In the genomic region with DNA sequence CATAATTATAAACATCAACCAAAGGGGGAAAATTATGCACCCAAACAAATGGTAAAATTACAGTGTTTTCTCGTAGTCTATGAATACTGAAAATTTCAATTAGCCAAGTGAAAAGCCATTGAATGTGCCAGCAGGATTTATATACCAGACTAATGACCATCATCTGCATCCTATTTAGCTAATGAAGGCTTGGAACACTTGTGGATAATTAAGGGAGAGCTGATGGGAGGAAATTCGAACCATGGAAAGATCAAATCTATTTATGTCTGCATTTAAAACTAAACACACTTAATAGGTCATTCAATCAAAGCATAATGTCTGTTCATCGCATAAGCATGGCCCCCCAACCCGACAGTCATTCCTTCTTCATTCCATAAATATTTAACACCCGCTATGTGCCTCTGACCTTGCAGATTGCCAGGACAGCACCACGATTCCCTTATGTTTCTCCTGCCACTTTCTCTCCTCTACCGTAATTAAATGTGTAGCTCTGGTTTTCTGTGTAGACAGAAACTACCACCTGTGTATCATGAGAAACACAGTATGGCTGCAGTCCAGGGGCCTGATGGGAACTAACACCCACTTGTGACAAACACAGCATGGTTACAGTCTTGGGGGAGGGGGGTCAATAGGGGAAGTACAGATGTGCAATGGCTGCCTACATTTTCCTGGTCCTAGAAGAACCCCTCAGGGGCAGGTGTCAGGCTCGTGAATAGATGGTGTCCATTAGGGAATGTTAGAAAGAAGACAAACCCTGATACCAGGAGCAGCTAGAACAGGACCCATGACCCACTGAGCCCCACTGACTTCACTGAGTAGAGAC, we compare ENCODE assay signal across 21 mouse cellular contexts.
DNase-seq lines count a peak whose midpoint lies in the region; ATAC-seq and TF ChIP-seq lines count a peak whose summit lies in the region.
"Had no signal": no experiment of that assay in that cellular context is flagged by ENCODE, and none has a peak within 500 bp of the region (broad histone marks: within the 10 kb centered on the region; RNA-seq: fewer than 3 reads in every experiment).

No protein-coding gene starts in this region.

- no peak overlapping the region for H3K9ac ChIP-seq in hindbrain, embryonic 13.5 days
- no peak overlapping the region for H3K9ac ChIP-seq in hindbrain, embryonic 11.5 days (ENCODE audit: low read depth, low read length)
- H3K9ac ChIP-seq in forebrain, postnatal 0 days, result no peak overlapping the region
- H3K9ac ChIP-seq in neural tube, embryonic 13.5 days, result no peak overlapping the region
- H3K9ac ChIP-seq: limb, embryonic 13.5 days; liver, embryonic 15.5 days; stomach, embryonic 15.5 days had no signal

- H3K27ac ChIP-seq in hindbrain, embryonic 13.5 days, result peak overlapping the region; percentile 30; the same call in 1 of the 2 replicates
- no peak overlapping the region for H3K27ac ChIP-seq in hindbrain, embryonic 11.5 days (ENCODE audit: low read depth, low read length)
- 0 out of 2 replicates have a peak overlapping the region, but pooled peaks have one; percentile 19 for H3K27ac ChIP-seq in embryonic facial prominence, embryonic 10.5 days (replicated peaks)
- no peak overlapping the region for H3K27ac ChIP-seq in forebrain, postnatal 0 days (ENCODE audit: low read depth, low read length)
- H3K27ac ChIP-seq in neural tube, embryonic 13.5 days (replicated peaks), result peak overlapping the region; percentile 67
- H3K27ac ChIP-seq: left cerebral cortex, adult 2 months; limb, embryonic 13.5 days; liver, embryonic 15.5 days; stomach, embryonic 15.5 days had no signal

- TF ChIP-seq CTCF in forebrain, postnatal 0 days (IDR thresholded peaks at IDR 0.05; ENCODE audit: low read depth), result no peak

- H3K9me3 ChIP-seq in hindbrain, embryonic 13.5 days, result no peaks in the 10 kb centered on the region
- H3K9me3 ChIP-seq in hindbrain, embryonic 11.5 days (ENCODE audit: control insufficient read depth, low read length), result no peaks in the 10 kb centered on the region
- H3K9me3 ChIP-seq in embryonic facial prominence, embryonic 10.5 days, result no peaks in the 10 kb centered on the region
- H3K9me3 ChIP-seq in forebrain, postnatal 0 days (ENCODE audit: low read length), result no peaks in the 10 kb centered on the region
- no peaks in the 10 kb centered on the region for H3K9me3 ChIP-seq in neural tube, embryonic 13.5 days
- H3K9me3 ChIP-seq: limb, embryonic 13.5 days; liver, embryonic 15.5 days; stomach, embryonic 15.5 days had no signal

- H3K4me3 ChIP-seq in hindbrain, embryonic 13.5 days, result no peak overlapping the region
- H3K4me3 ChIP-seq in hindbrain, embryonic 11.5 days (ENCODE audit: low read depth, low read length), result no peak overlapping the region
- no peak overlapping the region for H3K4me3 ChIP-seq in embryonic facial prominence, embryonic 10.5 days
- no peak overlapping the region for H3K4me3 ChIP-seq in forebrain, postnatal 0 days (ENCODE audit: low read depth, low read length)
- H3K4me3 ChIP-seq in neural tube, embryonic 13.5 days, result no peak overlapping the region
- H3K4me3 ChIP-seq: left cerebral cortex, adult 2 months; limb, embryonic 13.5 days; liver, embryonic 15.5 days; stomach, embryonic 15.5 days had no signal

- 51% methylated on average over 8 of the region's 8 CpGs for WGBS in hindbrain, embryonic 13.5 days
- 72% methylated on average over 8 of the region's 8 CpGs for WGBS in hindbrain, embryonic 11.5 days
- whole genome bisulfite sequencing in embryonic facial prominence, embryonic 10.5 days, result 47% methylated on average over 8 of the region's 8 CpGs
- 21% methylated on average over 8 of the region's 8 CpGs for WGBS in forebrain, postnatal 0 days
- WGBS in neural tube, embryonic 13.5 days, result 37% methylated on average over 8 of the region's 8 CpGs

- peaks cover 18% of the 10 kb centered on the region for H3K27me3 ChIP-seq in hindbrain, embryonic 13.5 days
- H3K27me3 ChIP-seq in hindbrain, embryonic 11.5 days (ENCODE audit: control insufficient read depth, insufficient read depth, low read length), result peaks cover 7% of the 10 kb centered on the region; the same call in 1 of the 2 replicates
- H3K27me3 ChIP-seq in embryonic facial prominence, embryonic 10.5 days (replicated peaks; ENCODE audit: low read depth, poor library complexity, severe bottlenecking), result peaks cover 5% of the 10 kb centered on the region; the same call in 1 of the 2 replicates
- no peaks in the 10 kb centered on the region; the same call in 1 of the 2 replicates for H3K27me3 ChIP-seq in forebrain, postnatal 0 days (ENCODE audit: insufficient read depth, low read length)
- H3K27me3 ChIP-seq in neural tube, embryonic 13.5 days, result no peaks in the 10 kb centered on the region
- H3K27me3 ChIP-seq: limb, embryonic 13.5 days; liver, embryonic 15.5 days; stomach, embryonic 15.5 days had no signal

- ATAC-seq in hindbrain, embryonic 13.5 days (ENCODE audit: low FRiP score), result peak; percentile 52; the same call in 1 of the 2 replicates
- ATAC-seq in hindbrain, embryonic 11.5 days (ENCODE audit: low FRiP score), result no peak
- peak; percentile 34; the same call in 1 of the 2 replicates for ATAC-seq in forebrain, postnatal 0 days
- no peak for ATAC-seq in neural tube, embryonic 13.5 days (ENCODE audit: low read depth)
- ATAC-seq: lung, postnatal 0 days had no signal

- no peaks in the 10 kb centered on the region for H3K36me3 ChIP-seq in hindbrain, embryonic 13.5 days
- H3K36me3 ChIP-seq in hindbrain, embryonic 11.5 days (ENCODE audit: control insufficient read depth, insufficient read depth, low read length), result no peaks in the 10 kb centered on the region
- H3K36me3 ChIP-seq in embryonic facial prominence, embryonic 10.5 days (replicated peaks), result no peaks in the 10 kb centered on the region
- H3K36me3 ChIP-seq in forebrain, postnatal 0 days (ENCODE audit: insufficient read depth), result no peaks in the 10 kb centered on the region
- no peaks in the 10 kb centered on the region for H3K36me3 ChIP-seq in neural tube, embryonic 13.5 days
- H3K36me3 ChIP-seq: limb, embryonic 13.5 days; liver, embryonic 15.5 days; stomach, embryonic 15.5 days had no signal

- no peak for DNase-seq in hindbrain, embryonic 11.5 days (ENCODE audit: low spot score)
- DNase-seq in embryonic facial prominence, embryonic 10.5 days (ENCODE audit: low spot score), result no peak
- DNase-seq in forebrain, postnatal 0 days, result no peak
- no peak for DNase-seq in lung, adult 18-20 months
- DNase-seq in natural killer cell, adult 2 months (ENCODE audit: low spot score in 2 of 2), result no peak
- DNase-seq: adrenal gland, adult 2 months; cerebellum, adult 9-10 months; gastrocnemius, postnatal 10 days; heart, adult 18-20 months; kidney, adult 8-10 months; kidney, postnatal 36 days; right cerebral cortex, postnatal 14 days; thymus, adult 18-20 months had no signal

- H3K4me2 ChIP-seq in hindbrain, embryonic 13.5 days, result no peak overlapping the region
- no peak overlapping the region for H3K4me2 ChIP-seq in hindbrain, embryonic 11.5 days (replicated peaks; ENCODE audit: low read depth, low read length)
- no peak overlapping the region for H3K4me2 ChIP-seq in forebrain, postnatal 0 days (ENCODE audit: low read depth)
- no peak overlapping the region for H3K4me2 ChIP-seq in neural tube, embryonic 13.5 days
- H3K4me2 ChIP-seq: limb, embryonic 13.5 days; liver, embryonic 15.5 days; midbrain, embryonic 11.5 days; stomach, embryonic 15.5 days had no signal

- H3K4me1 ChIP-seq in hindbrain, embryonic 13.5 days (replicated peaks), result peaks cover 18% of the 10 kb centered on the region
- H3K4me1 ChIP-seq in hindbrain, embryonic 11.5 days (replicated peaks; ENCODE audit: control insufficient read depth, insufficient read depth, low read length), result no peaks in the 10 kb centered on the region
- H3K4me1 ChIP-seq in embryonic facial prominence, embryonic 10.5 days, result peaks cover 54% of the 10 kb centered on the region
- no peaks in the 10 kb centered on the region for H3K4me1 ChIP-seq in forebrain, postnatal 0 days (ENCODE audit: insufficient read depth)
- peaks cover 23% of the 10 kb centered on the region for H3K4me1 ChIP-seq in neural tube, embryonic 13.5 days (replicated peaks)
- H3K4me1 ChIP-seq: liver, embryonic 15.5 days; stomach, embryonic 15.5 days had no signal

Comparison
In these comparisons a context has a peak if more than half of its experiments do, and no peak if none do; other contexts are left out.
1. ATAC-seq: peak in hindbrain, embryonic 13.5 days (single experiment) and forebrain, postnatal 0 days (single experiment); none in hindbrain, embryonic 11.5 days (single experiment) and neural tube, embryonic 13.5 days (single experiment).
2. H3K27ac ChIP-seq: peak in hindbrain, embryonic 13.5 days (single experiment), embryonic facial prominence, embryonic 10.5 days (single experiment) and neural tube, embryonic 13.5 days (single experiment); none in hindbrain, embryonic 11.5 days (single experiment) and forebrain, postnatal 0 days (single experiment).